Mouse (Mus musculus) neural tube, embryonic 11.5 days (tissue): ENCODE measurements around the gene Prpsap1. TPM values are rescaled to one million over a fixed set of nuclear protein-coding genes. Genes with fewer than 3 reads are reported as not detected.

Experiments used
- ATAC-seq: fragments of 200-750 bp; cut with Nextera tagmentation; 2 replicates; pipeline ENCODE4 v1.8.0; 2017; ENCODE audit warnings: moderate number of reproducible peaks, mild to moderate bottlenecking, moderate TSS enrichment, moderate library complexity; ENCODE audit not compliant: insufficient read depth, low FRiP score, low TSS enrichment
- DNase-seq: peaks from one replicate; pipeline ENCODE4 v3.0.0-alpha.2; 2015; ENCODE audit warnings: low spot score
- H3K27ac ChIP-seq: fragments of 300-500 bp; sonication (generic); 2 replicates; pipeline ENCODE4 v1.5.1; 2014; ENCODE audit warnings: low read depth, mild to moderate bottlenecking, low read length
- H3K27me3 ChIP-seq: fragments of 300-500 bp; sonication (generic); 2 replicates; pipeline ENCODE4 v1.6.1; 2014; ENCODE audit warnings: mild to moderate bottlenecking, low read length, mixed read lengths; ENCODE audit not compliant: control insufficient read depth, insufficient read depth
- H3K36me3 ChIP-seq: fragments of 300-500 bp; sonication (generic); 2 replicates; pipeline ENCODE4 v1.6.1; 2014; ENCODE audit warnings: mild to moderate bottlenecking, low read length, moderate library complexity, mixed read lengths; ENCODE audit not compliant: control insufficient read depth, insufficient read depth
- H3K4me1 ChIP-seq: fragments of 300-500 bp; sonication (generic); 2 replicates; pipeline ENCODE4 v1.6.1; 2014; ENCODE audit warnings: low read length, mixed read lengths; ENCODE audit not compliant: control insufficient read depth, insufficient read depth
- H3K4me2 ChIP-seq: fragments of 300-500 bp; sonication (generic); 2 replicates; pipeline ENCODE4 v1.6.1; 2014; ENCODE audit warnings: low read depth, mild to moderate bottlenecking, moderate library complexity
- H3K4me3 ChIP-seq: fragments of 300-500 bp; sonication (generic); 2 replicates; pipeline ENCODE4 v1.5.1; 2014; ENCODE audit warnings: low read depth, low read length
- H3K9ac ChIP-seq: fragments of 300-500 bp; sonication (generic); 2 replicates; pipeline ENCODE4 v1.6.1; 2014; ENCODE audit warnings: mild to moderate bottlenecking, low read length
- H3K9me3 ChIP-seq: fragments of 300-500 bp; sonication (generic); 2 replicates; pipeline ENCODE4 v1.6.1; 2016; ENCODE audit warnings: low read length; ENCODE audit not compliant: control insufficient read depth
- WGBS: fragments of 180-500 bp; shearing (Covaris S2); extraction: QIAGEN DNeasy Blood & Tissue Kit; methylation state at CpG from one replicate; pipeline ENCODE4 v1.1.7; 2014; 5-methylcytosine and 5-hydroxymethylcytosine counted together
- polyA plus RNA-seq: library from polyadenylated mRNA; unstranded; fragments of >200 nt; fragmentation: Nextera tagmentation; extraction: Ambion mirVana; gene quantifications from 2 replicates; pipeline ENCODE4 v1.2.1, GENCODE M21; 2014

Prpsap1 gene
- polyA plus RNA-seq, 1 experiment from 2014 or later = 222 TPM

GRCm38 (mm10) chr11:116532810-116533338 is 38.9 kb upstream of the Prpsap1 start:
- Histone ChIP-seq H3K9me3 (no peaks in the 10 kb centered on the region), H3K4me3 (peak overlapping the region; percentile 46), H3K4me1 (peaks cover 33% of the 10 kb centered on the region), H3K27ac (0 out of 2 replicates have a peak overlapping the region, but pooled peaks have one; percentile 8), H3K27me3 (peaks cover 46% of the 10 kb centered on the region), H3K9ac (peak overlapping the region; percentile 37), H3K4me2 (peak overlapping the region; percentile 83), H3K36me3 (no peaks in the 10 kb centered on the region; the same call in 1 of the 2 replicates)
- under 1% methylated on average over 49 of the region's 50 CpGs for WGBS
- DNase-seq (peak; percentile 67), ATAC-seq (peak; percentile 54)

- Histone ChIP-seq H3K9ac (peak overlapping the region; percentile 37; the same call in 1 of the 2 replicates), H3K4me2 (peak overlapping the region; percentile 83), H3K4me3 (peak overlapping the region; percentile 46), H3K9me3 (no peaks in the 10 kb centered on the region), H3K27ac (0 out of 2 replicates have a peak overlapping the region, but pooled peaks have one; percentile 8), H3K36me3 (no peaks in the 10 kb centered on the region; the same call in 1 of the 2 replicates), H3K27me3 (peaks cover 46% of the 10 kb centered on the region), H3K4me1 (peaks cover 33% of the 10 kb centered on the region)
- WGBS = under 1% methylated on average over 30 of the region's 30 CpGs
- peak; percentile 51 for DNase-seq
- ATAC-seq = no peak
Measured at GRCm38 (mm10) chr11:116532262-116532809, 38.3 kb upstream of the Prpsap1 start.

GRCm38 (mm10) chr11:116531371-116532191 is 37.6 kb upstream of the Prpsap1 start:
- 2% methylated on average over 48 of the region's 48 CpGs for WGBS
- H3K4me3 ChIP-seq = peak overlapping the region; percentile 46
- H3K9me3 ChIP-seq = no peaks in the 10 kb centered on the region
- H3K9ac ChIP-seq = peak overlapping the region; percentile 44; the same call in 1 of the 2 replicates
- peaks cover 46% of the 10 kb centered on the region for H3K27me3 ChIP-seq
- no peaks in the 10 kb centered on the region; the same call in 1 of the 2 replicates for H3K36me3 ChIP-seq
- H3K4me1 ChIP-seq = peaks cover 33% of the 10 kb centered on the region
- peak overlapping the region; percentile 83 for H3K4me2 ChIP-seq
- peak; percentile 36 for DNase-seq
- ATAC-seq = no peak
- H3K27ac ChIP-seq = no peak overlapping the region

- H3K36me3 ChIP-seq = no peaks in the 10 kb centered on the region; the same call in 1 of the 2 replicates
- ATAC-seq = no peak
- WGBS = 26% methylated on average over 11 of the region's 11 CpGs
- 0 out of 2 replicates have a peak within 1 kb of the TSS, but pooled peaks have one; percentile 27 for H3K27ac ChIP-seq
- DNase-seq = peak; percentile 56
- peak within 1 kb of the TSS; percentile 44; the same call in 1 of the 2 replicates for H3K9ac ChIP-seq
- peak within 1 kb of the TSS; percentile 83 for H3K4me2 ChIP-seq
- H3K4me3 ChIP-seq = peak within 1 kb of the TSS; percentile 46
- H3K9me3 ChIP-seq = no peaks in the 10 kb centered on the region
- H3K4me1 ChIP-seq = peaks cover 33% of the 10 kb centered on the region
- H3K27me3 ChIP-seq = peaks cover 46% of the 10 kb centered on the region
Measured at GRCm38 (mm10) chr11:116530187-116531147, 36.5 kb upstream of the Prpsap1 start, which contains the start of gene Sphk1. Gene Sphk1, plus strand, starts transcription at chr11:116530925.

- Histone ChIP-seq H3K4me2 (no peak overlapping the region), H3K36me3 (no peaks in the 10 kb centered on the region; the same call in 1 of the 2 replicates), H3K9me3 (no peaks in the 10 kb centered on the region), H3K4me3 (no peak overlapping the region), H3K4me1 (peaks cover 29% of the 10 kb centered on the region), H3K9ac (no peak overlapping the region), H3K27me3 (peaks cover 38% of the 10 kb centered on the region), H3K27ac (no peak overlapping the region)
- DNase-seq (no peak), ATAC-seq (no peak)
- WGBS = 80% methylated on average over 8 of the region's 8 CpGs
Measured at GRCm38 (mm10) chr11:116528636-116529320, 34.8 kb upstream of the Prpsap1 start.

GRCm38 (mm10) chr11:116523699-116524189 is 29.7 kb upstream of the Prpsap1 start:
- no peak for ATAC-seq
- Histone ChIP-seq H3K36me3 (no peaks in the 10 kb centered on the region), H3K4me1 (no peaks in the 10 kb centered on the region), H3K27me3 (no peaks in the 10 kb centered on the region), H3K9ac (no peak overlapping the region), H3K4me2 (no peak overlapping the region), H3K4me3 (no peak overlapping the region), H3K27ac (no peak overlapping the region), H3K9me3 (no peaks in the 10 kb centered on the region)
- no peak for DNase-seq
- 52% methylated on average over 5 of the region's 5 CpGs for WGBS

GRCm38 (mm10) chr11:116522886-116523698 is 29.1 kb upstream of the Prpsap1 start:
- Histone ChIP-seq H3K4me1 (no peaks in the 10 kb centered on the region), H3K27me3 (no peaks in the 10 kb centered on the region), H3K9ac (no peak overlapping the region), H3K4me3 (no peak overlapping the region), H3K27ac (no peak overlapping the region), H3K36me3 (no peaks in the 10 kb centered on the region), H3K9me3 (no peaks in the 10 kb centered on the region), H3K4me2 (no peak overlapping the region)
- DNase-seq = no peak
- no peak for ATAC-seq
- WGBS = 65% methylated on average over 16 of the region's 16 CpGs
